Mouse (Mus musculus) gastrocnemius, postnatal 4 days (tissue): ENCODE measurements at regions not wholly inside any gene's neighbourhood (a gene's known extent, or its start where the extent isn't known, plus 50 kb on each side); places are given as distances from the start of the nearest gene placed in this dataset.

Source experiments
- DNase-seq, 2 experiments: peaks; one replicate each; pipeline ENCODE4 v3.0.0; 2021 to 2022; ENCODE audit warnings: low spot score in 2 of 2, mixed read lengths in 2 of 2

DNA sequence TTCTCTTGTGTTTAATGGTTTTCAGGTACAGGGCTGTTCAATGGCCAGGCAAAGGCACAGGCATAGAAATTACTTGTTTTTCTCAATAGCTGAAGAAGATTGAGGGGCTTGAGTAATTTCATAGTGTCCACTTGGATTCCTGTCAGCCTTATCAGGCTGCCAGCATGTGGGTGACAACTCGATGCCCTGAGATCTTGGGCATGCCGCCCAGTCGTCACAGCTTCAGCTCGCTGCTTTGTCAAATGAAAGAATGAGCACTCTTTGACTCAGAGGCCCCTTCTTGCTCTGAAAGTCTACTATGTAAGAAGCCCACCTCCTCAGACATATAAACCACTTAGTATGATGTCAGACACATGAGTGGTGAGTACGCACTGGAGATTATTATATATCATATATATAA lies 272.6 kb downstream of the Rwdd3 start:
- DNase-seq: no peak

DNA sequence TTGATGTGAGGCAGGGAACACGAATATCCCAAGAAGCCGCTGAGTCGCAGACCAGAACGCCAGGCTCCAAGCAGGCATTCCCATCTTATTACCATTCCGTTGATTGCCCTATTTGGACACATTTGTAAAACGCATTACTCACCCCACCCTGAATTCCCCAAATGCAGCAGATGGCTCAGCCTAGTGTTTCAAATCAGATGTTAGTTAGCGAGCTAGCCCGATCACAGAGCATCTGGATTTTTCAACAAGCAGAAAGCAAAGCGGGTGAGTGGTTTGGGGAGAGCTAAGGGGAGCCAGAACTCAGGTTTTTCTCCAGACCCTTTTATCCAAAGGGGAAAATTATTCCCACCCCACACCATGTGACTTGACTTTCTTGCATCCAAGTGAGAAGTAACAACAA lies 273.2 kb downstream of the Rwdd3 start:
- peak in 1 of 2 experiments; percentile 13 for DNase-seq

DNA sequence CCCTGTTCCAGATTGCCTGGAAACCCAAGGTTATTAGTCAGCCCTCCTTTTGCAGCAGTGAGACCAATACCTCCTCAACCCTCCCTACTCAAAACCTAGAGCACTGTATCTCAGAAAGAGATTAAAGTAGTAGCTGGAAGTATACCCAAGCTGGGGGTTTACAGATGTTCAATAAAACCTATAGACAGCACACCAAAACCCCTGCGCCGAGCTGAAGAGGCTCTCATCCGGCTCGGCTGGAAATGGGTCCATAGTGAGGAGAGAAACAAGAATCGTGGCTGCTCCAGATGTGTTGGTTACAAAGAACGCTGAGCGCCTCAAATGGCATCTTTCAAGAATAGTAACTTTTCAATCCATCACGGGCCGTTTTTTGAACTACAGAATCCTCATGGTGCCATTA lies 273.7 kb downstream of the Rwdd3 start:
- no peak for DNase-seq

DNA sequence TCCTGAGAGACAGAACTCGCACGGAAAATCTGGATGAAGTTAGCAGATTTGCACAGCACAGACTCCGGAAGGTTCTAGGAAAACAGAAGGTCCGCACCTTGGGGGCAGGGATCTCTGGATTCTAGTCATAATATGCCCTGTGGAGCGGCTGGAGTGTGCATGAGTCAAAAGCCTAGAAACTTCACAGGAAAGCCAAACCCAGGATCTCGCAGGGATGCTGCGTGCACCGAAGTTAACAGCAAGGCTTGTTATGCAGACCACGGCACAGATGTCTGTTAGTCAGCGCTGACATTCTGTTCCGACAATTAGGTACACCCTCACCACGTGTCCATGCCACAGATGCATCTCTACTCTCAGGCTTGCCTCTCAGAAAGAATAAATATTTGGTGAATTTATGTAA lies 274.3 kb downstream of the Rwdd3 start:
- DNase-seq: no peak

DNA sequence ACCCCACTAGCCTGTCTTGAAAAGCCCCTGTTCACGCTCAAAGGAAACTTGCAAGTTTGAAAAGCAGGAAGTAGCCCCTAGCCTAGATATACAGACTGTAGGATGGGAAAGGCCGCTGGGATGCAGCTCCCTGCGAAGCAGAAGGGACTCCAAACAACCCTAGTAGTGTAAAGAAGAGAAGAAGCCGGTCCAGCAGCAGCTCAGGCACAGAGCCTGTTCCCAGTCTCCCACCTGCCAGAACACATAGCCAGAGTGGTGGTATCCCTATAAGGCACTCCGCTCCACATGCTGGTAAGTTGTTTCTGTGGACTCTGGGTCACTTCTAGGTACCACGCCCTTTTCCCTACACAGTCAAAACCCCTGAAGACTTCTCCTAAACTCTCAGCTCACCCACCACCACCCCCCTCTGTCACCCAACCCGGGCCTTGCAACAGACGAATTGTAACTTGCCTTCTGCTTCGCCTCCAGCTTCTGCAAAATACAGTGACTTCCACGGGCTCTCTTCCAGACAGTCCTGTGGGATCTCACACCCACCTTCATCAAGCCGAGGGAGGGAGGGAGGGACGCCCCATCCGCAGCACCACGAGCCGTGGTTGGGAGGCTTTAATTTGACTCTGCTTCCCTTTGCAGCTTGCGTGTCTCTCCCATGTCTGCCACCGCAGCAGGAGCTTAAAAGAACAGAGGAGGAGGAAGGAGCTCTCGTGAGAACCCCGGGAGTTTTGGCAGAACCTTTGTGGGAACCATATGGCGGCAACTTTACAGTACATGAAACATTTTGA lies 285.2 kb downstream of the Rwdd3 start:
- peak in 1 of 2 experiments; percentile 14 for DNase-seq

DNA sequence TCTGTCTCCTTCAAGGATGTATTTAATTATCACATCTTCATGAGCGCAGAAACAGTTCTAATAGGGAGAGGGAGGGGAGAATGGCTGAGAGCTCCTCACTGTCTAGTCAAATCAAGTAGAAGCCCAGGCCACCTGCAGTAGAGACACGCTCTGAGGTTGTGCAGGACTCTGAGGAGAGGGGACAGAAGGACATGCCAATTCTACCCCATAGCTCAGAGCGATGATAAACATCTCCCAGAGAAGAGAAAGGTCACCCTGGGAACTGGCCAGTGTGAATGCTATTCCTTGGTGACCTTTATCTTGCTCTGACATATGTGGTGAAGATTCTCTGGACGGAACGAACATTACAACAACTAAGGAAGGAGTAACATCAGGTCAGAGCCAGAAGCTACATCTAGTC lies 286.1 kb downstream of the Rwdd3 start:
- DNase-seq: no peak

DNA sequence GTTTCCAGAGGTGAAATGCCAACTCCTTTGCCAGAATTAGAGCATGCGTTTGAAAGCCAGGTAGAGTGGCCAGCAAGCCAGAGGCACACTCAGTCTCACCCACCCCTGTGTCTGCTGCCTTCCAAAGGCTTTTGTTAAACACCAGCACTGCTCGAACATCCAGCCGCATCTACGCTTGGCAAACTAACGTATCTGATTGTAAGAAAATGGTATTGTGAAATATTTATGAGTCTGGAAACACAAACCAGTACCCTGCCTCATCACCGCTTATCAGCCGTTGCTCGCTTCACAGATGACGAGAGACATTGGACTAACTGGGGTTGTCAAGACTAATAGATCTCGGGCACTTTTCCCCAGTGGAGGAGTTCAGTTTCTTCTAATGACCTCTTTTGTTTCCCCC lies 287.3 kb downstream of the Rwdd3 start:
- DNase-seq: no peak

DNA sequence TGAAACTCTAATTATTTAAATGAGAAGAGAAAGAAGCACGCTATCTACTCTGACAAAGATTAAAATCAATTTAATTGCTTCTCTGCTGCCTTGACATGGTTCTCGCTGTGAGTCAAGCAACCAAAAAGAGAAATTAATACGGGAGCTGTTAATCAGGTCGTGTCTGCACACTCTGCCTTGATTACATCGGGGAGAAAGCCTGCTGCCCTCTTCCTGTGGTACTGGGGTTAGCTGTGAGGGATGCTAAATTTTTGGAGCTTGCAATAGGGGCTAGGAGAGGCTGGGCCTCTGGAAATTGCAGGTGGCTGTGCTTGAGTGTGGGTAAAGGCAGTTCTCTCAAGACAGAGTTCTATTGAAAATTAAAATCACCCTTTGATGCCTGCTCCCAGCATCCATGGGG lies 287.8 kb downstream of the Rwdd3 start:
- no peak for DNase-seq

DNA sequence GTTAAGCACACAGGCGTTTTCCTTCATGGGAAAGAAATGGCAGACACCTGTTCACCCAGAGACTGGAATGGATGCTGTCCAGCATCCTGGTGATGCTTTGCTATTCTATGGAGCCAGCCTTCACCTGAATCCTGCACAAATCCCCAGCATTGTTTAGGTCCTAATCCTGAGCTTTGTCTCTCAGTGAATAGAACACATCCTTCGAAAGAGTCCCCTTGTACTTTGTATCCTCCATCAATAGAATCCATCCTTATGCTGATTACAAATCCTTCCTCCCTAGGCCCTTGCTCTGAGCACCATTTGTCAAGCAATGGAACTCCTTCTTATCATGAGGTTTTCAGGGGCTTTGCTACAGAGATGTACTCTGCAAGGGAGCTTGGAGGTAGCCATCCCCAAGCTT lies 292.1 kb downstream of the Rwdd3 start:
- DNase-seq: no peak

DNA sequence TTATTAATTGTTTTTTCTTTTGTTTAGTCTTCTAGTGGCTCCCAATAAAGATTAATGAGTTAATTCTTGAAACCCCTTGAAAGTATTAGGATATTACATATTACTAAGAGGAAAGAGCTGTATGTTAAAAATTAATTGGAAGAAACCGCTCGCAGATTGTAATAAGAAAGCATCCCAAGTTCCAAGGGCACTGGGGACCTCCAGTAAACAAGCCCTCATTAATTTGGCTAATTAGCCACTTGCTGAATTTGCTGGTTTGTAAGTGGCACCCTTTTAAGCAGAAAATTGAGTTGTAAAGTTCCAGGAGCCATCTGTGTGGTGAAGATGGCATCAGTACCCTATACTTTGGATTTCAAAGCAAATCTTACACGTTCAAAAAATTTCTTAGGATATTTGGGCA lies 295.8 kb downstream of the Rwdd3 start:
- DNase-seq: no peak

DNA sequence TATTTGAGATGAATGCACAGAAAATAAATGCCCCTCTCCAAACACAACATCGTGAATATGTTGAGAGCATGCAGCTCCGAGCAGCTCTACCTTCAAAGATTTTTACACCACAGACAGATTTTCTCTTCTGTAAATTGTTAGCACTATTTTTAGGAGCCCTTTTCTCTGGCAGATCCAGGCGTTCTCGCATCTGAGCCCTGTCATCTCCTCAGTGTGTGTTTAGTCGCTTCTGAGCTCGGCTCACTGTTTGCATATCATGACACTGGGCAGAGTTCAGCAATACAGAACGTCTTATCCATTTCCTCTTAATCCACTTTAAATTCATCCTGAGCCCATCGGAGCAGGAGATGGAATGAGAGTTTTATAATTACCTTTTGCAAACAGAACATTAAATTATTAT lies 306.5 kb downstream of the Rwdd3 start:
- DNase-seq: no peak

DNA sequence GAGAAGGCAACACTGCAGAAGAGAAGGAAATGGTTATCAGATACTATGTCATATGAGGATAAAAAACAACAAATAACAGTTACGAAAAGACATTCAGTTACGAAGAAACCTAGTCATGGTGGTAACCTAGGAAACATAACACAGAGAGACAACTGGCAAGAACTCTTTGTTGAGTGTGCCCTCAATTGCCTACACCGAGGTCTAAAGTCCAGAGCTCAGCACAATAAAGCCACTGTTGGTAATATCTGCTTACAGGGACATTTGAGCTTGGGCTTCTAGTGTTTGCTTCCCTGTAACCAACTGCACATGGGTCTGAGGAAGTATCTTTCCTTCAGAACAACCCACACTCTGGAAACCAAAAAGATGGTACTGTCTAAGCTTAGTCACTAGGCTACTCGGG lies 309.9 kb downstream of the Rwdd3 start:
- DNase-seq: no peak

DNA sequence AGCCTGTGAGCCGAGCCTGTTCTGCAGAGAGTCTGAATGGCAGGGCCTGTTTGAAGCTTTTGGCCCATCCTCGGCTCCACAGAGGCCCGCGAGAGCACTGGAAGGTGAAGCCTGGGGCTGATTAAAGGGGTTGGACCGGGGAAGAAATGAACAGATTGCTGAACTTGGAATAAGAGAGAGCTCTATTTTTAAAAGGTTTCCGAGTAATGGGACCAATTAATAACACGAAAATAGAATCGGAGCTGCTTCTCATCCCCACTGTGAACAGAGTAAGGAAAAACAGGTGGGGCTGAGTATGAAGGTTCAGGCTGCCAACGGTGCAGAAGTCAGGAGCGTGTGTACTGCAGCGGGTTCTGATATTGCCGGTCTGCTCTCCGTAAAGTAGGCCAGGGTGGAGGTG lies 313.2 kb downstream of the Rwdd3 start:
- no peak for DNase-seq

DNA sequence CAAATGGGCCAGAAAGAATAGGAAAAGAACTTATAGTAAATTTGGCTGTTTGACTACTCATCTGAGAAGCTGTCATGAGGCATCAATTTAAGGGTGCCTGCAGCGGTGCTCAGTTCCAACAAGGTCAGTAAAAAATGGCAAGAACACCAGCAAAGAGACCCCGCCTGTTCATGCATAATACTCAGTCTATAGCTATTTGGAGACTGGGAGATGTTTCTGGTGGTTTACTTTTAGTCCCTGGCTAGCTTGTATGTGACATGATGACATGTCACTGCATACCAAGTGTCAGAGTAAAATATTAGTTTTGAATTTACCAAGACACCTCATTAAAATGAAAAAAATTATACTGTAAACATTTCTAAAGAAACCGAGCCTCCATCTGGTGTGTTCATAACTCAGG lies 317.2 kb downstream of the Rwdd3 start:
- DNase-seq: no peak

DNA sequence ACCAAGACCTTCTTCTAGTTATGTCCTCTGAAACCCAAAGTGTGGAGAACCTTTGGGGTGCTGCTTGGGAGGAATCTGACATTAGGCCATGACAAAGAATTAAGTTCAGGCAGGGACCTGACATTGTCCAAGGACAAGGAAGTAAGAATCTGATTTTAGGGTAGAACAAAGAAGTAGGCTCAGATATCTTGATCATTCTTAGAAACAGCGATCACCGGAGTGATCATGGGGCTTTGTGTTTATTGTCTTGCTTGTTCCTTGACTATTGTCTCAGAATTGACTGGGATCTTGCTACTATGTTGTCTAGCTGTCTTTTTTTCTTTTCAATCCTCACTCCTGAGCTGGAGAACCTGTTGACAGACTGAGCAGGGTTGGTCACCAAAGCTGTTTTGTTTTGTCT lies 327.9 kb downstream of the Rwdd3 start:
- DNase-seq: no peak

DNA sequence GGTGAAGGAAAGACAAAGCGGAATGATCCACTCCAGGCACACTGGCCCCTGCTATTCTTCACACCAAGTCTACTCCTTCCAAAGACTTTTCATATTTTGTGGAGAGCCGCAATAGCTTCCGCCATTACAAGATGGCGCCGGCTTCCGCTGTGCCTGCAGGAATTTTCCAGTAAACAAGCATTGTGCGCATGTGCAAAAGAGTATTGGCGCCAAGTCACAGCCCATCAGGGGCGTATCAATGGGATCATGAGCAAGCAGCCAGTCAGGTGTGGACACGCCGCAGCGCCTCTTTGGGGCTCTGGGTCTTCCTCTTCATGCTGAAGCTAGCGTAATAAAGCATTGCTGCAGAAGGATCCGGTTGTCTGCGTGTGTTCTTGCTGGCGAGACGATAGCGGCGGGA lies 348.0 kb downstream of the Rwdd3 start:
- DNase-seq: no peak

DNA sequence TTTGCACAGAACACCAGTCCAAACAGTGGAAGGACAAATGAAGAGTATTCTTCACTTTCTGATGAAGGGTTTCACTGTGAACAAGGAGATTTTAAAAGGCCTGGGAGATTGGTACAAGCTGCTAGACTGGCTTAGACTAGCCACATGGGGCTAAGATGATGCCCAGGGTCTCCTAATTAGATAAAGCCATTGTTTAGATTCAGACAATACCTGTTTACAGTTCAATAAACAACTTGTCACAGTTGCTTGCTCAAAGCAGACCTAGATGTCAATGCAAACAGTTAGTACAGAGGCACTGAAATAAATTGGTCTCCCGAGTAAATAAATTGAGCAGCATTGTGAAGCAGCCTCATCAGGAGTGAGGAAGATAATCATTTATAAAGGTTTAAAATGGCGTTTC lies 359.6 kb downstream of the Rwdd3 start:
- DNase-seq: no peak

DNA sequence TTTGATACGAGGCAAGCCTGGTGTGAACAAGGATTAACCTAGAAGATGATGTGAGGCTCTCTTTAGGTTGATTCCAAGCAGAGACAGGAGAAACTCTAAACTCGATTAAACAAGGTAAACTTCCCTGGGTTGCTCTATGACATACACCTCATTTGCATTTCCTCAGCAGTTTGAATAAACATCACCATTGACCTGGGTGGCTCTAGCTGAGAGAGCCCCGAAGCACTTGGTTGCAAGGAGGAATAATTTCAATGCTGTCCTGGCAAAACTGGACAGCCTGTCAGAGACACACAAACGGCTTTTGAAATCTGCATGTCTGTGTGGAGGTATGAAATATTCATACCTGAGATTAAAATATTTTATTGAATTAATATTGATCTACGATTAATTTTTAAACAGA lies 361.0 kb downstream of the Rwdd3 start:
- DNase-seq: no peak

DNA sequence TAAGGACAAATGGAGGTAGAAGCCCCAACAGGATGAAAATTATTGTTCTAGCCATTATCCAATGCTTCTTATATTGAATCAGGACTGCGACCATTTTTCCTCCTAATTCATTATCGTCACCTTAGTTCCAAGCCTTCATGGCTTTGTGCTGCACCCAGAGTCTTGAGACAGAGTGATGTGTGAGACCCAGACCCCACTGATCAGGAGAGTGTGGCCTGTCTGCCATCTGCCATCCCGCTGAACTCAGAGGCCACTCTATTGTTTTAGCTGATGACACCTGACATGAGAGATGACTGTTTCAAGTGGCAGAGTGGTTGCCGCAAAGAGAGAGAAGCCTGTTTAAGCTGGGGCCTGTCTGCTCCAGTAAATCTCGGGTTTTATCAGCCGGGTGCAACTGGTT lies 361.4 kb downstream of the Rwdd3 start:
- DNase-seq: no peak

DNA sequence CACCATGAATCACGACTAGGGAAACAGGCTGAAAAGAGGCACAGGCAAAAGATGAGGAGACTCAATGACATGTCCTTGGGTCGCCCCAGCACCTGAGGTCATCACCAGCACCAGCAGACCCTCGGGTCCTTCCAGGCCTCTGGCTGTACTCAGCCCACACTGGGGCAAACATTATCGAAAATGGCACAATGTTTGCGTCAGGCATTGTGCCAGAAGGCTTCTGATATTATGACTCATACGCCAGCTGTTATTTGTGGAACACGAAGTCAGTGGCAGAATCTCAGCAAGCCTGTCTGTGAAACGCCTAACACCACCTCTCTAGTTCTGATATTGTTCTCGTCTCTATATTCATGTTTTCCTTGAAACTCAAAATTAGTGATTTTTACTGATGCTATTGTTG lies 384.8 kb downstream of the Rwdd3 start:
- DNase-seq: no peak

DNA sequence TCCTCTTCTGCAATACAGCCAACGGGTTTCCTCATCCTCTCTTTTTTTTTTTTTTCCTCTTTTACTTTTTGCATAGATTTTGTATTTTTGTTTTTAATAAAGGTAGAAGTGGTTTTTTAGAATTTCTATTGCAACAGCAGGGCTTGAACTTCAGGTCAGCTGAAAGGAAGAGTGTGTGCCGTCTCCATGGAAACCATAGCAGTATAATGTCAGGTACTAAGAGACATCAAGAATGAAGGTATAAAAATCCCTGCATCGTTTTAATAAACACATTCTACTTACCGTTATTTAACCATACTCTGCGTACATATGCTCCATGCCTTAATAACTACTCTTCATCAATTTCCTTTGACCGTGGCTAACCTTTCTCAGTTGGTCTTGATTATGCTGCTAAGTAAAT lies 390.0 kb downstream of the Rwdd3 start:
- DNase-seq: no peak

DNA sequence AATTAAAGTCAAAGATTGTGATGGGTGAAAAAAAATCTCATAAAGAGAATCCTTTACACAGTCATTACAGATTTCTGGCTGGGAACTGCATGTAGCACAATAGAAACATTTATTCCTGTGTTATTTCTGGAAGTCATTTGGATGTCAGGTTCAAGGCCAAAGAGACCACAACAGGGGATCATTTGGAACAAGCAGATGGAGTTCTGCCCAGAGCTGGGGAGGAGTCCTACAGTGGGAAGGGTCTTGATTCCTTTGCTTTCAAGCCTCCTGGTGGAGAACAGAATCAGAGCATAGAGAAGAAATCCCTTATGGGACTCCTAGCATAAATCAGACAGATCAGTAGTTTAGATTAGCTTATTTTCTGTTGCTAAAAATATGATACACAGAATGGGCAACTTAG lies 392.4 kb downstream of the Rwdd3 start:
- DNase-seq: no peak

DNA sequence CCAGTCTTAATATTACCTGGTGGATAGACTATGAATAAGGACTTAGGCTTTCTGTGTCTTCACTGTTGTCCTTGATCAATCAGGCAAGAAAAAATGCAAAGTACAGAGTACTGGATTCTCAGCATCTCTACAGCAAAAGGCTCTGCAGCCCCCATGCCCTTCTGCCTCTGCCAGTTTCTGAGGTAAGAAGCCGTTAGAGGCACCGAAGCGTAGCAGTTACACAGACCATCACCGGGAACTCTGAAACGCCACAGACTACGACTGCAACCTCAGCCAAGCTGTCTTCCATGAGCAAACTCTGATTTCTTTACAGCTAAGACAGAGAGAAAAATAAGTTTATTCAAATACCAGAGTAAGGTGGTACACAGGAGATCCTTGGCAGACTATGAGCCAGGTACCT lies 396.5 kb downstream of the Rwdd3 start:
- DNase-seq: no peak

DNA sequence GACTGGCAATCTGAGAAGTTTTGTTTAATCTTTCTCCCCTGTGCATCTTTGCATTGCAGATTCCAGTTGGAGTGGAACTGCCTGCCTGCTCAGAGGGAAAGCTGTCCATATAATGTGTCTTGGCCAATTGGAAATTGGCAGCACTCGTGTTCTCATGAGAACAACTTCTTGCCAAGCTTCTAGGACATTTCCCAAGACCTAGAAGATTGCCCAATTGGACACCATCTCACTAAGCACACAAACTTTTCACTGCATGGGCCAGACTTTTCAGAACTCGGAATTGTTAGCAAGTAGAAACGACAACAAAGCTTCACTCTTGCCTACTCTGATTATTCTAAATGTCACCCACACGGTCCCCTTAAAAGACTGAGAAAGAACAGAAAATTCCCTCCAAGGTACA lies 409.8 kb downstream of the Rwdd3 start:
- no peak for DNase-seq
